In the genomic region with DNA sequence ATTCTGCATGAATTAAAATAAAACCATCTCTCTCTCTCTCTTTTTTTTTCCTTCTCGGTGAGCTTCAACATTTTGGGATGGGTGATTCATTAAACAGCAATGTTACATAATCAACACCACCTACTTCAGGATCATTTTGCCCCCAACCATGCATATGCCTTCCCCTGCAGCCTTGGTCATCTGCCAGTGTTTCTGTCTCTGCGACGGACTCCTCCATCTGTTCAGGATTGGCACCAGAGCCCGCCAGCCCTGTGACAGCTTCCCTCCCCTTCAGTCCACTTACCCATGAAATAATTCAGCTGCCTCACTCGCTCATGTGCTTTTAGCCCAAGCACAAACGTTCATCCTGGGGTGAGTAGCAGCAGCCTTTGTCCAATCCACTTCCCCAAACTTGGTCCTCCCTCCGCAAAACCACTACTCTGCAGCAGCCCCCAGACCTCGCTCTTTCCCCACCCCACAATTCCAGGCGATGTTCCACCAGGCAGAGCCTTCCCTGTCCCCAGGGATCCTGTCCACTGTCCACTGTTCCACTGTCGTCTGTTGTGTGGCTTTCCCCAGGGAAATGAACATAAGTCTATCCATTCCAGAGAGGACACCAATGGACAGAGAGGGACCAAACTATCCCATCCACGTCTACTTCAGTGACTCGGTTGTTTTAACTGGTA, we compare ENCODE assay signal across 10 mouse cellular contexts. TPM values are rescaled to one million over a fixed set of nuclear protein-coding genes. Genes with fewer than 3 reads are reported as not detected.
A peak's percentile ranks its signal among the peaks of the same experiment; 100 is the strongest.
DNase-seq lines count a peak whose midpoint lies in the region; ATAC-seq and TF ChIP-seq lines count a peak whose summit lies in the region.
"Had no signal": no experiment of that assay in that cellular context is flagged by ENCODE, and none has a peak within 500 bp of the region (broad histone marks: within the 10 kb centered on the region; RNA-seq: fewer than 3 reads in every experiment).

No protein-coding gene starts in this region.

- H3K4me2 ChIP-seq in kidney, embryonic 15.5 days: no peak overlapping the region
- H3K4me2 ChIP-seq in myocyte (ENCODE audit: low read depth): peak overlapping the region; percentile 53
- H3K4me2 ChIP-seq: liver, embryonic 15.5 days had no signal

- no peak overlapping the region for H3K4me3 ChIP-seq in kidney, embryonic 15.5 days (replicated peaks)
- no peak overlapping the region for H3K4me3 ChIP-seq in myocyte
- H3K4me3 ChIP-seq: liver, embryonic 15.5 days had no signal

- H3K9me3 ChIP-seq in kidney, embryonic 15.5 days (replicated peaks): no peaks in the 10 kb centered on the region
- H3K9me3 ChIP-seq: liver, embryonic 15.5 days had no signal

- H3K79me2 ChIP-seq in myocyte (ENCODE audit: control insufficient read depth, insufficient read depth): no peaks in the 10 kb centered on the region

- H3K27me3 ChIP-seq in kidney, embryonic 15.5 days: no peaks in the 10 kb centered on the region
- no peaks in the 10 kb centered on the region for H3K27me3 ChIP-seq in myocyte (ENCODE audit: control insufficient read depth, insufficient read depth, insufficient read length)
- H3K27me3 ChIP-seq: liver, embryonic 15.5 days had no signal

- no peaks in the 10 kb centered on the region for H3K36me3 ChIP-seq in kidney, embryonic 15.5 days
- no peaks in the 10 kb centered on the region for H3K36me3 ChIP-seq in myocyte (ENCODE audit: control insufficient read depth, insufficient read depth)
- H3K36me3 ChIP-seq: liver, embryonic 15.5 days had no signal

- ATAC-seq in kidney, embryonic 15.5 days (replicated peaks; ENCODE audit: low FRiP score): no peak
- ATAC-seq in megakaryocyte progenitor cell, adult 5-6 weeks (replicated peaks; ENCODE audit: poor library complexity): no peak

- H3ac ChIP-seq in myocyte (ENCODE audit: control insufficient read depth, insufficient read length): no peak overlapping the region

- H3K27ac ChIP-seq in kidney, embryonic 15.5 days: peak overlapping the region; percentile 7; the same call in 1 of the 2 replicates
- H3K27ac ChIP-seq: liver, embryonic 15.5 days had no signal

- H3K4me1 ChIP-seq in kidney, embryonic 15.5 days: peaks cover 25% of the 10 kb centered on the region
- H3K4me1 ChIP-seq: liver, embryonic 15.5 days had no signal

- no peak for TF ChIP-seq POLR2A in myocyte (IDR thresholded peaks at IDR 0.05; ENCODE audit: insufficient read length, low read depth)

- no peak overlapping the region for H3K9ac ChIP-seq in kidney, embryonic 15.5 days
- H3K9ac ChIP-seq: liver, embryonic 15.5 days had no signal

- no peak for DNase-seq in kidney, adult 9 months
- peak; percentile 99 for DNase-seq in cerebellum, adult 9-10 months
- DNase-seq in layer of hippocampus, adult 9-10 months (ENCODE audit: low spot score): peak; percentile 71
- no peak for DNase-seq in embryo, embryonic 9.5 days (ENCODE audit: extremely low spot score)
- DNase-seq in spleen, postnatal 36 days (ENCODE audit: low spot score in 2 of 2): no peak

- WGBS in kidney, embryonic 15.5 days: 67% methylated on average over 12 of the region's 12 CpGs

TF ChIP-seq in myocyte, 11 proteins besides CTCF, POLR2A, EP300 and RAD21:
- TF ChIP-seq CEBPB (IDR thresholded peaks at IDR 0.05; ENCODE audit: insufficient read depth, poor library complexity, severe bottlenecking): no peak
- peak in 1 of 3 experiments; percentile 45 for TF ChIP-seq MYOG (IDR thresholded peaks at IDR 0.05; ENCODE audit: control insufficient read depth in 1 of 3, insufficient read depth in 1 of 3, insufficient read length in 2 of 3, low read depth in 2 of 3)
- peak in 2 of 3 experiments; percentile 52 to 63 for TF ChIP-seq MYOD1 (IDR thresholded peaks at IDR 0.05; ENCODE audit: control insufficient read depth in 1 of 3, insufficient read length in 2 of 3, low read depth in 2 of 3)
TF ChIP-seq in myocyte: peak in this region for 2.

RNA-seq across cellular contexts. Expression of gene Prkar1b, which starts 11.4 kb away (rescaled TPM):
- polyA plus RNA-seq in kidney, embryonic 15.5 days (2015; fragmentation: Nextera tagmentation; extraction: Ambion mirVana): 21.2 and 22.7 TPM in 2 replicates
- 1.3 TPM for polyA plus RNA-seq in myocyte (2012; fragmentation: generic; extraction: Trizol)
- total RNA-seq in megakaryocyte progenitor cell, adult 5-6 weeks (2015): 0.81 and 2.6 TPM in 2 replicates
- total RNA-seq in megakaryocyte progenitor cell, adult 5-6 weeks (2017): 0.21 and 0.64 TPM in 2 replicates
- total RNA-seq: MEL had no signal

RNA-seq across cellular contexts. Expression of gene Dnaaf5, which starts 11.6 kb away (rescaled TPM):
- 8.7 and 10.4 TPM in 2 replicates for polyA plus RNA-seq in kidney, embryonic 15.5 days (2015; fragmentation: Nextera tagmentation; extraction: Ambion mirVana)
- polyA plus RNA-seq in myocyte (2012; fragmentation: generic; extraction: Trizol): 26.3 TPM
- 11.6 and 15.8 TPM in 2 replicates for total RNA-seq in megakaryocyte progenitor cell, adult 5-6 weeks (2015)
- total RNA-seq in megakaryocyte progenitor cell, adult 5-6 weeks (2017): 8.1 and 9.3 TPM in 2 replicates

Comparison
In these comparisons a context has a peak if more than half of its experiments do, and no peak if none do; other contexts are left out.
1. DNase-seq: peak in cerebellum, adult 9-10 months (single experiment) and layer of hippocampus, adult 9-10 months (single experiment); none in kidney, adult 9 months (single experiment), embryo, embryonic 9.5 days (single experiment) and spleen, postnatal 36 days (0 of 2).